Mouse (Mus musculus) CH12F3 (cell line): ENCODE results near the gene Trip6.
"Not testable (repeated sequence)": the region's sequence is repeated elsewhere in the genome, so short reads cannot be mapped to it uniquely, and the experiment has no call there.

Experiments used
- in situ Hi-C: fragments of 300-500 bp; cut with MboI; formaldehyde crosslinking; loops from 2 replicates; pipeline ENCODE4 v1.14.3; 2020; ENCODE audit warnings: low sequenced_read_pairs

Gene Trip6

DNA sequence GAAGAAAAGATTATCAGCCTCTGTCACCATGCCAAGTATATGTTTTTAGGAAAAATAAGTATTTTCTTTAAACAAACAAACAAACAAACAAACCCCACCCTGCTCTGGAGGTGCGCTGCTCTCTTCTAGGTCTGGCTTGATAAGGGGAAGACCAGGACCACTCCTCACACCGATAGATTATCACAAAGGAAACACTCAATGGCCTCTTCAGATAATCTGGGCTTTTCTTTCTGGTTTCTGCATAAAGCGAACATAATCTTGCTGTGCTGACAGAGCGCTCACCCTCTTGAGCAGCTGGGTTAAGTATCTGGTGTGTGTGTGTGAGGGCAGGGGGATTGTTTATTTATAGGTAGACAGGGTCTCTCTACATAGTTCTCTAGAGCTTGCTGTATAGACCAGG is 10.6 kb downstream of the Trip6 start:
- in situ Hi-C loops = no loop called here

DNA sequence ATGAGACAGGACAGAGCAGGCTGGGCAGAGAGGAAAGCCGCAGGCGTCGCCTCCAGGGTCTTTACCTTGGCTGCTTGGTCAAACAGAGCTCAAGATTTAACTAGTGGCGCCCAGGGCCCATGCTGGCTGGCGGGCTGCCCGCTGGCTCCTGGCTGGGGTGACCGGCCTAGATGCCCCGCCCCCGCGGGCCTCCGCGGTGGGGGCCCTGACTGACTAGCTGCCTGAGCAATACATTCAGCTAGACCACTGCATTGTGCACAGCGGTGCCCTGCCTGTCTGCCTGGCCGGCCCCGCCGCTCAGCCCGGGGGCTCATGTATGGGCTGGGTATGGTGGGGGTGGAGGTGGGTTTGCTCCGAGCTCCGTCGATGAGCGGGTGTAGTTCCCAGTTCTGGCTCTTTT is 13.0 kb downstream of the Trip6 start:
- in situ Hi-C loops = no loop called here

DNA sequence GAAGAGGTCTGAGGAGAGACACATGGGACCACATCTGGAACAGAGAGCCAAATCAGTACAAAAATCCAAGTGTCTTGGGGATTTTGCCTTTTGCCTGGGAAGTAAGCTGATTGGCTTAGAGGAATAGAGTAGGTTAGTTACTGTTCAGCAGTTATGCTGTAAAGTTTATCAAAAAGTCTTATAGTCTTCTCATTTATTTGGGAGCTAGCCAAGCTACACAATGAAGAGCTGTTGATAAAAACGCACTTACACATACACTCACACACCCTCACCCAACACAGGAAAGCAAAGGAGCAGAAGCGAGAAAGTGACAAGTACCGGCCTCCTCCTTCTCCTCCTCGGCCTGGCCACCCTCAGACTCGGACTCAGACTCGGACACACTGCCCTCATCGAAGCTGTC is 15.0 kb downstream of the Trip6 start:
- in situ Hi-C loops = no loop called here

DNA sequence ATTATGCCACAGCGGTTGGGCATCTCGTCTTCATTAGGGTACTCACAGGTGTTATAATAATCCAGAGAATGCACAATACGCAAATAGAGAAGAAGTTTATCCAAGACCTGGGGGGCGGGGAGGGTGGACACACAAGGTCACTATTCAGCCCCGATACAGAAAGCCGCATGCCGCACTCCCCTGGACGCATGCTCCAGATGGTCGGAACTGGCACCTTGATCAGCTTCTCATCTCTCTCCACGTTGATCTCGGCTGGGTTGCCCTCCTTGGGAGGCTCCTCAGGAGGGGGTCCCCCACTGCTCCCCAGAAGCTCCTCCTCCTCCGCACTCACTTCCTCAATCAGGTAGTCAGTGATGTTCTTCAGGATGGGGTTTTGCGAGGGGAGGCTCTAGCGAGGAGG is 17.1 kb downstream of the Trip6 start:
- in situ Hi-C loops = no loop called here

DNA sequence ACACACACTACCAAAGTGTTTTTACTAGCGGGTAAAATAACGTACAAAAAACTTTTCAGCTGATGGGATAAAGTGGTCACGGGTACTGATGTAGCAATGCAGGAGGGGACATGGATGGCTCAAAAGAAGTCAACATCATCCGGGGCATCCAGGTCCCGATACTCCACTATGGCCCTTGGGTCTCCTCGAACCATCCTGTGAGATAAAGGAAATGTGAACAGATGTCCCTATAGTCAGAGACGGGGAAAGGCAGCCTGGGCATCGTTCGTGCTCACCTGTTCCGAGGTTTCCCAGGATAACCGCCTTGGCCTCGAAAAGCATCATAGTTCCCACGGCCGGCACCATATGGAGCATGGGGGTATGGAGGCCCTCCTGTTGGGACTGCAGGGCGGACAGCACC is 18.5 kb downstream of the Trip6 start:
- in situ Hi-C loops = no loop called here

DNA sequence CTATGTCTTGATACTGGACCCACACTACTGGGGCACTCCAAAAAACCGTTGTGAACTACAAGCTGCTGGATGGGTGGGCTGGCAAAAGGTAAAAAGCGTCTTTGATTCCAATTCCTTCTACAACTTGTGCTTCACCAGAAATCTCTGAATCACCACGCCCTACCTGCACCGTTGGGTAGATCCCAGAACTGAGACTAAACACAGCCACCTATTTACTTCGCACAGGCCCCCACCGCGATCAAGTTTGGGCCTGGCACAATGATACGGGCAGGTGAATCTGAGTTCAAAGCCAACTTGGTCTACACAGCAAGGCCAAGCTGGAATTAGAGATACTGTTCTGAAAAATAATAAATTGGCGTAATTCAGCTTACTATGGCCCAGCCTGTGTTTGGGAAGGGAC is 18.9 kb downstream of the Trip6 start:
- in situ Hi-C loops = no loop called here

DNA sequence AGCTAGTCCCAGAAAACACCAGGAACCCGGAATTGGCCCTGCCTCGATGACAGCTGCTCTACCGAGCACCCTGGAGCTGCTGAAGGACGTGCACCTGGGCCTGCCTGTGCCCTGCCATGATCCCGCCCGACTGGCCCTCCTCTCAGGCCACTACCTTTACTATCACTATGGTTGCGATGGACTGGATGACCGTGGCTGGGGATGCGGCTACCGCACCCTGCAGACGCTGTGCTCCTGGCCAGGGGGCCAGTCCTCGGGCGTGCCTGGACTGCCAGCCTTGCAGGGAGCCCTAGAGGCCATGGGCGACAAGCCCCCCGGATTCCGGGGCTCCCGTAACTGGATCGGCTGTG is 19.5 kb downstream of the Trip6 start:
- in situ Hi-C loops = no loop called here

DNA sequence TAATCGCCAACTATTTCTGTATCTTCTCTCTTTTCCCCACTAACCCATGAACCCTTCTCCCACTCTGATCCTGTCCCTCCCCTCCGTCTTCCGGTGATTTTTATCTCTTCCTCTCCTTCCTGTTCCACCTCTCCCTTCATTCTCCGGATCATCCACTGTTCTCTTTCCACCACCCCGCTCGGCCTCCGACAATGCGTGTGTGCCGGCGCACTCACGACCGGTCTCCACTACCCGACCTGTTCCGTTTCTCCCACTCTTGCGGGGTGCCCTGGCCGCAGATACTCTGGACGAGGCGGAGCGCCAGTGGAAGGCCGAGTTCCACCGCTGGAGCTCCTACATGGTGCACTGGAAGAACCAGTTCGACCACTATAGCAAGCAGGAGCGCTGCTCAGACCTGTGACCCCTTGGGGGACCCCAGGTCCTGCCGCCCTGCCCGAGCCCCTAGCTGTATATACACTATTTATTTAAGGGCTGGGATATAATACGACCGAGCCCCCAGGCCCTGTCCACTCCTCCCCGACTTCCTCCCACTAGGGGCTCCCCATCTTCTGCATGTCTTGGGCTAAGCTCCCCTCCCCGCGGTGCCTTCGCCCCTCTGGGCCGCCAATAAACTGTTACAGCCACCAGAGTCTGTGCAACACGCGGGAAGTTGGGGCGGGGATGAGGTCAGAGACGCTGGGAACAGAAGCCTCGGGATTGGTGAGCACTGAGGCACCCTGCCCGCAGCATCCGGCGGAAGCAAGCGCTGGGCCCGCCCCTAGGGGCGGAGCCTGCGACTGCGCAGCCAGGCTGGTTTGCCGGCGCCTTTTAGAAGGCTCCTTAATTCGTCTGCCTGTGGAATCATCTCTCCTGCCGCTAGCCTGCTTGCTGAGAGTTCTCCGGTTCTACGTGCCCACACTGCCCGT is 20.1 kb downstream of the Trip6 start, which contains the start of gene Ufsp1:
Gene Ufsp1, plus strand, starts transcription at position 791 of the 905 bp plus-strand sequence.
- in situ Hi-C loops = no loop called here

DNA sequence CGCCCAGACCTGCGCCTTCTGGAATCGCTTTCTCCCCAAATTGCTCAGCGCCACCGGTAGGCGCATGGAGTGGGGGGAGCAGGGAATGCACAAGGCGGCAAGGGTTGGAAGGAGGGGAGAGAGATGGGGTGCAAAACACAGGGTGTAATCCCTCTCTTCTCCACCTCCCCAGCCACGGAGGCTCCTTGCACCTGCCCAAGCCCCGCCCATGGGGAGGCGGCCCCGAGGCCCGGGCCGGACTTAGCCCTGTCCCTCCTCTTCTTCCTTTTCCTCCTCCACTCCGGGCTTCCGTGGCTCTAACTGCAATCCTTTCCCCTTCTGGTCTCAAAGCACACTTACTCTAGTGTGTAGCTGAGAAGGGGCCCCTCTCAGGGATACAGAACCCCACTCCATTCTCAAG is 20.9 kb downstream of the Trip6 start:
- in situ Hi-C loops = no loop called here

DNA sequence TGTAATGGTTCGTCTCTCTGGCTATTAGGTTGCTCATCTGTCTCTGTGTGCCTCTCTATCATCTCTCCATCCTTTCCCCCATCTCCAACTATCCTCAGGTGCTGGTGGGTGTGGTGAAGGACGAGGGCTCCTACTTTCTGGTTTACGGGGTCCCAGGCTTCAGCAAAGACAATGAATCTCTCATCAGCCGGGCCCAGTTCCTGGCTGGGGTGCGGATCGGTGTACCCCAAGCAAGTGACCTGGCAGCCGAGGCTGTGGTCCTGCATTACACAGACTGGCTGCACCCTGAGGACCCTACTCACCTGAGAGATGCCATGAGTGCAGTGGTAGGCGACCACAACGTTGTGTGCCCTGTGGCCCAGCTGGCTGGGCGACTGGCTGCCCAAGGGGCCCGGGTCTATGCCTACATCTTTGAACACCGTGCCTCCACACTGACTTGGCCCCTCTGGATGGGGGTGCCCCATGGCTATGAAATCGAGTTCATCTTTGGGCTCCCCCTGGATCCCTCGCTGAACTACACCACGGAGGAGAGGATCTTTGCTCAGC is 22.8 kb downstream of the Trip6 start:
- in situ Hi-C loops = no loop called here

DNA sequence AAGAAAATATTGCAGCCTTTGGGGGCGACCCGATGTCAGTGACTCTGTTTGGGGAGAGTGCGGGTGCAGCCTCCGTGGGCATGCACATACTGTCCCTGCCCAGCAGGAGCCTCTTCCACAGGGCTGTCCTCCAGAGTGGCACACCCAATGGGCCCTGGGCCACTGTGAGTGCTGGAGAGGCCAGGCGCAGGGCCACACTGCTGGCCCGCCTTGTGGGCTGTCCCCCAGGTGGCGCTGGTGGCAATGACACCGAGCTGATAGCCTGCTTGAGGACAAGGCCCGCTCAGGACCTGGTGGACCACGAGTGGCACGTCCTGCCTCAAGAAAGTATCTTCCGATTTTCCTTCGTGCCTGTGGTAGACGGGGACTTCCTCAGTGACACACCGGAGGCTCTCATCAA is 23.5 kb downstream of the Trip6 start:
- in situ Hi-C loops = no loop called here

DNA sequence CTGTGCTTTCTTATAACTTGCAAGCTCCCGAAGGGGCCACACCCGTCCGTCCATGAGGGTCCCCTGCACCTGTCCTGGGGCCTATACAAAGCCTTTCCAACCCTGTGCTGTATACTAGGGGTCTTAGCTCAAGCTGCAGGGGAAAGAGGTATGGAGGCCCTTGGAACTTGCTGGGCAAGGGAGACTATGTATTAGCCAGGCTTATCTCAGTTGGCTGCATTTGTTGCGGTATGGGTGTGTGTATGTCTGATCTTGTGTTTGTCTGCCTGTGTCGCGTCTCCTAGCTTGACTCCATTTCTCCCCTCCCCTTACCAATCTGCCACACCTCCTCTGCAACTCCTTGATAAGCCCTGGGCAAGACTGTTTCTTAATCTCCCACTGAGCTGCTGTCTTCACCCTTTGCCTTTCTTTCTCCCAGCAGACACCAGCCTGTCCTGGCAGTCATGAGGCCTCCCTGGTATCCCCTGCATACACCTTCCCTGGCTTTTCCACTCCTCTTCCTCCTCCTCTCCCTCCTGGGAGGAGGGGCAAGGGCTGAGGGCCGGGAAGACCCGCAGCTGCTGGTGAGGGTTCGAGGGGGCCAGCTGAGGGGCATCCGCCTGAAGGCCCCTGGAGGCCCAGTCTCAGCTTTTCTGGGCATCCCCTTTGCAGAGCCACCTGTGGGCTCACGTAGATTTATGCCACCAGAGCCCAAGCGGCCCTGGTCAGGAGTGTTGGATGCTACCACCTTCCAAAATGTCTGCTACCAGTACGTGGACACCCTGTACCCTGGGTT is 24.4 kb downstream of the Trip6 start:
- in situ Hi-C loops = no loop called here

DNA sequence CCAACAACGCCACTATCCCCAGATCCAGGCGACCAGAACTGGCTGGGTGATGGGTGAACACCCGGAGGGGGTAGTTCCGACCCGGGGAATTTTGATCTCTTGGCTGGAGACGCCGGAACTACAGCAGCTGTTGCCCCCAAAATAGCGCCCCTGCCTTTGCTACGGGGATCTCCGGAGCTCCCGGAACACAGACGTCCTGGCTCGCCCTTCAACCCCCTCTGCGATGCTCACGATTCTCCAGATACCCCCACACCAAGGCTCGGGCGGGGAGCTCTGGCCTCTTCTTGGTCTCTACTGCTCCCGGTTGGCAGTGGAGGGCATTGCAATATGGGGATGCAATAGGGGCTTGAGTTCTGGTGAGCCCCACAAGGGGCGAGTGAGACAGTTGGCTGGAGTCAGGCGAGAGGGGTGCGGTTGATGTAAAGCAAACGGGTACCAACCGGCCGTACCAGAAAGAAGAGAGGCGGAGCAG is 25.2 kb downstream of the Trip6 start:
- in situ Hi-C loops = no loop called here

DNA sequence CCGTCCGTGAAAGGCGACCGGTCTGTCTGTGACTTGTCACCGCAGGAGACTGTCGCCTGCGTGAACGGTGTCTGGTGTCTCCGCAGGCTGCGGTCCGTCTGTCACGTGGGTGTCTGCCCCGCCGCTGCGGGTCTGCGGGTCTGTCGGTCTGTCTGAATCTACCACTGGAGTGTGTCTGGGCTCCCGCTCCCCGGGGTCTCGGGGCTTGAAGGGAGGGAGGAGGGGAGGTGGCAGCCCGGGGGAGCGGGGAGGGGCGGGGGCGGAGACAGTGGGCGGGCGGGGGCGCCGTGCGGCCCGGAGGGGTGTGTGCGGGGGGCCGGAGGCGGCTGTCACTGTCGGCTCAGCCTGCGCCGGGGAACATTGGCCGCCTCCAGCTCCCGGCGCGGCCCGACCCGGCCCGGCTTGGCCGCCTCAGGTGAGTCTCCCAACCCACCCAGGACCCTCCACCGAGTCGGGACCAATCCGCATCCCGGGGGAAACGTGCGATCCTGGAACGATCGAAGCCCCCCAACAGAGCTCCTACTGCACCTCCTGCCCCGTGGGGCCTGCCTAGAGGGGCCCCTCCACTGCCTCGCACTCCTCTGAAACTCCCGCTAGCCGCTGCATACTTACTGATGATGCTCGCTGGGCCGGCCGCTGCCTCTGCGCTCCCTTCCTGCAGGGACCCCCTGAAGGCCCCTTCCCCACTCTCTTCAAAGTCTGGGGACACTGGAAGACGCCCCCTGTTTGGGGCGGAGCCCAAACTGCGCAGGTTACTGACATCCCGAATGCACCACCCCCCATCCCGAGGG is 26.1 kb downstream of the Trip6 start:
- in situ Hi-C loops = no loop called here

DNA sequence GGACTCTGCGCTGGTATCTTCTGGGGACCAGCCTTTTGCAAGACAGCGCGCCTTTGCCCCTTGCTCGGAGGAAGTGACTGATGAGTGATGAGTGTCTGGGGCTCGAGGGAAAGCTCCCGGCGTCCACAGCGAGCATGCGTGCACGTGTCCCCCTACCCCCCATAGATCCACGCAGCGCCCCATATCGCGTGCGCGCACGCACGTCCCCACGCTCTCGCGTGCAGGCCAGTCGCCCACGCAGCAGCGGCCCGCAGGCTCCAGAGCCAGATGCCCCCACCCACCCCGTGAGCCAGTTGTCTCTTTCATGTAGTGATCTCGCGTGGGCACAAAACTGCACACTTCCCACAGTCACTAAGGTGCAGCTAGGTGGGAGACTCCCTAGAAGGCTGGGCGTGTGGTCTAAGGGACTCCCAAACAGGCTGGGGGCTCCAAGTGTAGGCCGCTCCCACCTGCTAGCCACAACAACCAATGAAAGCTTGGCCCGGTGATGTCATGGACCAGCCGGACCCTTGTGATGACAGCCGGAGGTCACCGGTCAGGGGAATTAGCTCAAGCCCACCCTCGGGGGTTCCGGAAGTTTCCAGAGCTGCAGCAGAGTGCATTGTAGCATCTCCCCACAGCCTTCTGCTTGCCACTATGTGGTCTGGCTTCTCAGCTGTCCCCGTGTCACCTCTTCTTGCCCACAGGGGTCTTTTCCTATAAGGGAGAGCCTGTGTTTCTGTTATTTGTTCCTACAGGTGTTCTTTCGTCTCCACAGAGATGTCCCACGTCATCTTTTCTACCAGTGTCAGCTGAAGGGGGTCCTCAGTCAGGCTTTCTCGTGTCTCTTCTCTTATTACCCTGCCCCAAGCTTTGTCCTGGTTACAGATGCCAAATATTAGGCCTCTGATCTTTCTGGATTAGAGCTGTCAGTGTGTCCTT is 26.9 kb downstream of the Trip6 start, which contains the start of gene Ache:
Gene Ache, plus strand, starts transcription at position 488 of the 921 bp plus-strand sequence.
- in situ Hi-C loops = no loop called here

DNA sequence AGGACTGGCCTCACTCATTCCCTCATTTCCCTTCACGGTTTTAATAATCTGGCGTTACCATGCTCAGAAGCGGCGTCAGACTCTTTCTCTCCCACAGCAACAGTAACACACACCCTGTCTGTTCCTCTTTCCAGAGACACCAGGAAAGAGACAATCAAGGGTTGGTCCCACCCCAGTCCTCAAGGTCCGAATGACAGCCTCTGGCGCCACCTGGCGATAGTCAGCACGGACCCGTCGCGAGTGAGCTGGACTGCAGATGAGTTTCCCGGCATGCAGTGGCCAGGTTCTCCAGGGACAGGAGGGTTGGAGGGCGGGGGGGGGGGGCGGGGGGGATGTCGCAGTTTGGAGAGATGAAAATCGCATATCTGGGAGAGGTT is 27.6 kb downstream of the Trip6 start:
- in situ Hi-C loops = no loop called here

DNA sequence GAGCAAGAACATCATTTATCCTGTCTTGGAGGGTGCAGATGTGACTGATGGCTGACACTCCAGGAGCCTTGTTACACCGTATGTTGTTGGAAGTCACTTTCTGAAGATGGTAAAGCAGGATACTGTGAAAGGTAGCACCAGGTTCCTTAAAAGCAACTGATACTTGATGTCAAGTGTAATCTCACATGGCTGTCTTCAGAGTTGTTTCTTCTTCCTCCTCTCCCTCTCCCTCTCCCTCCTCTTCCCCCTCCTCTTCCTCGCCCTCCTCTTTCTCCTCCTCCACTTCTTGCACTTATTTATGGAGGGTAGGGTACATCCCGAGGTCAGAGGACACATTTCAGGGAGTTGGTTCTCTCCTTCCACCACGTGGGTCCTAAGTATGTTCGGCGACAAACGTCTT is 28.2 kb downstream of the Trip6 start:
- in situ Hi-C loops = no loop called here

DNA sequence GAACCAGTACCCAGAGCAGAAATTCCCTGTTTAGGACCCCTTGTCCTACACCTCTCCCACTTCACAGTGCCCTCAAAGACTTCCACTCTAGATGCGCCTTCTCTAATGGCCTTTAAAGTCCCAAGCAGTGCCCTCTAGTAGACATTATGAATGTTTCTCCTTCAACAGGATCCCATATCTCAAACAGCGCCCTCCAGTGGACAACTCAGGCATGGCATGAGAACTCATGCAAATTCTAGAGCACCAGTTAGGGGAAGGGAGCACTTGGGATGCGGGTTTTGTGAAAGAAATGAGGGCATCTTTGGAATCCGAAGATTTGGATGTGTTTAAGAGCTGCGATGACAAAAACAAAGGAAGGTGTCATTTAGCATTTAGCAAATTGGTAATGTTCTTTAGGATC is 29.2 kb downstream of the Trip6 start:
- in situ Hi-C loops = no loop called here

DNA sequence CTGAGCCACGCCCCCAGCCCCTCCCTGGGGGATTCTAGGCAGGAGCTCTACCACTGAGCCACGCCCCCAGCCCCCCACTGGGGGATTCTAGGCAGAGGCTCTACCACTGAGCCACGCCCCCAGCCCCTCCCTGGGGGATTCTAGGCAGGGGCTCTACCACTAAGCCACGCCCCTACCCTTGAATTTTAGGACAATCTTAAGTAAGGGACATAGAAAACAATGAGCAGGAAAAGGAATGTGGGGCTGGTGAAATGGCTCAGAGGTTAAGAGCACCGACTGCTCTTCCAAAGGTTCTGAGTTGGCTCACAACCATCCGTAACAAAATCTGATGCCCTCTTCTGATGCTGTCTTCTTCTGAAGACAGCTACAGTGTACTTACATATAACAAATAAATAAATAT is 29.8 kb downstream of the Trip6 start:
- in situ Hi-C loops = not testable (repeated sequence)
